Mouse (Mus musculus): ENCODE results near the gene Myt1l.

GRCm38 (mm10) chr12:29953999-29954398, 425.8 kb downstream of the Myt1l start:
- TF ChIP-seq CTCF (conservative IDR thresholded peaks at IDR 0.05; ENCODE audit: insufficient read depth, insufficient read length, low read depth, low read length) (no peak), POLR2A (IDR thresholded peaks at IDR 0.05; ENCODE audit: low read depth, low read length) (no peak)

Data from kidney, adult 2 months (tissue).